Mouse (Mus musculus): ENCODE results near the gene Olfr1367. TPM values are rescaled to one million over a fixed set of nuclear protein-coding genes. Genes with fewer than 3 reads are reported as not detected.

Gene Olfr1367
- polyA plus RNA-seq (2014; fragmentation: Nextera tagmentation; extraction: Ambion mirVana): not detected in 2 replicates

GRCm38 (mm10) chr13:21346610-21347009 is at the start of gene Olfr1367:
Olfr1367 (plus strand) TSS chr13:21346910.
- DNase-seq (ENCODE audit: low spot score): no peak
- Histone ChIP-seq H3K27me3 (ENCODE audit: control insufficient read depth, insufficient read depth, low read length) (no peaks in the 10 kb centered on the region), H3K36me3 (replicated peaks; ENCODE audit: control insufficient read depth, insufficient read depth, low read depth, low read length) (no peaks in the 10 kb centered on the region), H3K4me2 (ENCODE audit: low read depth, low read length) (no peak within 1 kb of the TSS), H3K9me3 (replicated peaks; ENCODE audit: control insufficient read depth, low read length) (no peaks in the 10 kb centered on the region), H3K4me1 (ENCODE audit: control insufficient read depth, insufficient read depth, low read length) (no peaks in the 10 kb centered on the region), H3K27ac (replicated peaks; ENCODE audit: low read depth, low read length) (no peak within 1 kb of the TSS), H3K4me3 (ENCODE audit: low read depth, low read length) (no peak within 1 kb of the TSS), H3K9ac (replicated peaks; ENCODE audit: low read length) (no peak within 1 kb of the TSS)
- ATAC-seq (replicated peaks; ENCODE audit: insufficient number of reproducible peaks, low FRiP score, low TSS enrichment, low read depth): no peak
- 94% methylated on average over 1 of the region's 1 CpGs for WGBS

GRCm38 (mm10) chr13:21298557-21298956 is 48.2 kb upstream of the Olfr1367 start:
- no peaks in the 10 kb centered on the region for H3K9me3 ChIP-seq (replicated peaks; ENCODE audit: control insufficient read depth, low read length)
- H3K4me2 ChIP-seq (ENCODE audit: low read depth, low read length): no peak overlapping the region
- no peak overlapping the region for H3K27ac ChIP-seq (replicated peaks; ENCODE audit: low read depth, low read length)
- H3K4me1 ChIP-seq (ENCODE audit: control insufficient read depth, insufficient read depth, low read length): no peaks in the 10 kb centered on the region
- DNase-seq (ENCODE audit: low spot score): no peak
- H3K36me3 ChIP-seq (replicated peaks; ENCODE audit: control insufficient read depth, insufficient read depth, low read depth, low read length): no peaks in the 10 kb centered on the region
- H3K4me3 ChIP-seq (ENCODE audit: low read depth, low read length): no peak overlapping the region
- no peak for ATAC-seq (replicated peaks; ENCODE audit: insufficient number of reproducible peaks, low FRiP score, low TSS enrichment, low read depth)
- 53% methylated on average over 3 of the region's 3 CpGs for WGBS
- H3K9ac ChIP-seq (replicated peaks; ENCODE audit: low read length): no peak overlapping the region
- no peaks in the 10 kb centered on the region for H3K27me3 ChIP-seq (ENCODE audit: control insufficient read depth, insufficient read depth, low read length)

GRCm38 (mm10) chr13:21304483-21305066 is 42.1 kb upstream of the Olfr1367 start:
- H3K36me3 ChIP-seq (replicated peaks; ENCODE audit: control insufficient read depth, insufficient read depth, low read depth, low read length): no peaks in the 10 kb centered on the region
- no peak overlapping the region for H3K4me2 ChIP-seq (ENCODE audit: low read depth, low read length)
- DNase-seq (ENCODE audit: low spot score) (no peak), ATAC-seq (replicated peaks; ENCODE audit: insufficient number of reproducible peaks, low FRiP score, low TSS enrichment, low read depth) (no peak)
- WGBS: 63% methylated on average over 3 of the region's 3 CpGs
- H3K4me1 ChIP-seq (ENCODE audit: control insufficient read depth, insufficient read depth, low read length): no peaks in the 10 kb centered on the region
- H3K9ac ChIP-seq (replicated peaks; ENCODE audit: low read length): no peak overlapping the region
- no peaks in the 10 kb centered on the region for H3K27me3 ChIP-seq (ENCODE audit: control insufficient read depth, insufficient read depth, low read length)
- H3K27ac ChIP-seq (replicated peaks; ENCODE audit: low read depth, low read length): no peak overlapping the region
- H3K4me3 ChIP-seq (ENCODE audit: low read depth, low read length): no peak overlapping the region
- no peaks in the 10 kb centered on the region for H3K9me3 ChIP-seq (replicated peaks; ENCODE audit: control insufficient read depth, low read length)

DNA sequence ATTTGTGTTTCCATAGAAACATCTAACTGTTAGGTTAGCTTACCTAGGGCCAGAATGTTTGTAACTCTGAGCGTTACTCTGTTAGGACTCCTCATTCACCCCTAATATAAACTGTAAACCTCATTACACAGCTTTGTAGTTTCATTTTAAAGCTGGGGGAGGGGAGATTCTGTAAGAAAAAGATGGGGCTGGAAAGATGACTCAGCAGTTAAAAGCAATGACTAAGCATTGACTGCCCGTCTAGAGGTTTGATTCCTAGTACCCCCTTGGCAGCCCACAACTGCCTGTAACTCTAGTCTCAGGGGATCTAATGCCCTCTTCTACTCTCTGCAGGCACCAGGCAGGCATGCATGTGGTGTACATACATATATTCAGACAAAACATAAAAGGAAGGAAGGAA is 36.9 kb upstream of the Olfr1367 start:
- Histone ChIP-seq H3K4me3 (ENCODE audit: low read depth, low read length) (no peak overlapping the region), H3K27ac (replicated peaks; ENCODE audit: low read depth, low read length) (no peak overlapping the region), H3K9ac (replicated peaks; ENCODE audit: low read length) (no peak overlapping the region), H3K27me3 (ENCODE audit: control insufficient read depth, insufficient read depth, low read length) (no peaks in the 10 kb centered on the region), H3K4me2 (ENCODE audit: low read depth, low read length) (no peak overlapping the region), H3K36me3 (replicated peaks; ENCODE audit: control insufficient read depth, insufficient read depth, low read depth, low read length) (no peaks in the 10 kb centered on the region), H3K4me1 (ENCODE audit: control insufficient read depth, insufficient read depth, low read length) (no peaks in the 10 kb centered on the region), H3K9me3 (replicated peaks; ENCODE audit: control insufficient read depth, low read length) (no peaks in the 10 kb centered on the region)
- ATAC-seq (replicated peaks; ENCODE audit: insufficient number of reproducible peaks, low FRiP score, low TSS enrichment, low read depth) (no peak), DNase-seq (ENCODE audit: low spot score) (no peak)
- 70% methylated on average over 2 of the region's 2 CpGs for WGBS

GRCm38 (mm10) chr13:21311926-21312325 is 34.8 kb upstream of the Olfr1367 start, which contains the start of gene Gpx6:
Gpx6 (plus strand) TSS chr13:21312125.
- H3K4me3 ChIP-seq (ENCODE audit: low read depth, low read length): no peak within 1 kb of the TSS
- no peak within 1 kb of the TSS for H3K4me2 ChIP-seq (ENCODE audit: low read depth, low read length)
- WGBS: 18% methylated on average over 3 of the region's 3 CpGs
- no peaks in the 10 kb centered on the region for H3K9me3 ChIP-seq (replicated peaks; ENCODE audit: control insufficient read depth, low read length)
- H3K36me3 ChIP-seq (replicated peaks; ENCODE audit: control insufficient read depth, insufficient read depth, low read depth, low read length): no peaks in the 10 kb centered on the region
- H3K27ac ChIP-seq (replicated peaks; ENCODE audit: low read depth, low read length): no peak within 1 kb of the TSS
- ATAC-seq (replicated peaks; ENCODE audit: insufficient number of reproducible peaks, low FRiP score, low TSS enrichment, low read depth) (no peak), DNase-seq (ENCODE audit: low spot score) (no peak)
- H3K27me3 ChIP-seq (ENCODE audit: control insufficient read depth, insufficient read depth, low read length): no peaks in the 10 kb centered on the region
- H3K9ac ChIP-seq (replicated peaks; ENCODE audit: low read length): no peak within 1 kb of the TSS
- H3K4me1 ChIP-seq (ENCODE audit: control insufficient read depth, insufficient read depth, low read length): no peaks in the 10 kb centered on the region

GRCm38 (mm10) chr13:21312854-21313253 is 33.9 kb upstream of the Olfr1367 start:
- ATAC-seq (replicated peaks; ENCODE audit: insufficient number of reproducible peaks, low FRiP score, low TSS enrichment, low read depth): no peak

DNA sequence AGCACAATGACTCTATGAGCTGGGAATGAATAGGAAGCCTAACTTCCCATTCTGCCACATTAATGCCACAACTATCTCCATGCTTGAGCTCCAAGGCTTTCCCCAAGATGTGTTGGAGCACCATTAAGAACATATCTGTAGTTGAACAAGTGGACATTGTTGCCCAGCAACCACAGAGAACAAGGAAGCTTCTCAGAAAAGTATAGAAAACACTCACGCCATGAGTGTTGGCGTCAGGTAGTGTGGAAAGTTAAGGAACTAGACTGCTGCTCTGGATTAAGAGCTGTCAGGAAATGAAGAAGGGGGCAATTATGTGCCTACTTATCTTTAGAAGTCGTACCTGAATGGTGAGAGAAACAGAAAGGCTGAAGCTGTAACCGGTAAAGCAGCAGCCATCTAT is 32.8 kb upstream of the Olfr1367 start:
- WGBS: 75% methylated on average over 4 of the region's 4 CpGs

More at GRCm38 (mm10) chr13:21312854-21313253, 33.9 kb upstream of the Olfr1367 start:
- Histone ChIP-seq H3K9me3 (replicated peaks; ENCODE audit: control insufficient read depth, low read length) (no peaks in the 10 kb centered on the region), H3K27ac (replicated peaks; ENCODE audit: low read depth, low read length) (no peak overlapping the region), H3K4me1 (ENCODE audit: control insufficient read depth, insufficient read depth, low read length) (no peaks in the 10 kb centered on the region), H3K9ac (replicated peaks; ENCODE audit: low read length) (no peak overlapping the region), H3K4me3 (ENCODE audit: low read depth, low read length) (no peak overlapping the region), H3K36me3 (replicated peaks; ENCODE audit: control insufficient read depth, insufficient read depth, low read depth, low read length) (no peaks in the 10 kb centered on the region), H3K4me2 (ENCODE audit: low read depth, low read length) (no peak overlapping the region), H3K27me3 (ENCODE audit: control insufficient read depth, insufficient read depth, low read length) (no peaks in the 10 kb centered on the region)
- WGBS: 44% methylated on average over 3 of the region's 5 CpGs
- DNase-seq (ENCODE audit: low spot score): no peak

GRCm38 (mm10) chr13:21320262-21320661 is 26.4 kb upstream of the Olfr1367 start:
- ATAC-seq (replicated peaks; ENCODE audit: insufficient number of reproducible peaks, low FRiP score, low TSS enrichment, low read depth) (no peak), DNase-seq (ENCODE audit: low spot score) (no peak)
- Histone ChIP-seq H3K9me3 (replicated peaks; ENCODE audit: control insufficient read depth, low read length) (no peaks in the 10 kb centered on the region), H3K4me1 (ENCODE audit: control insufficient read depth, insufficient read depth, low read length) (no peaks in the 10 kb centered on the region), H3K9ac (replicated peaks; ENCODE audit: low read length) (no peak overlapping the region), H3K4me2 (ENCODE audit: low read depth, low read length) (no peak overlapping the region), H3K36me3 (replicated peaks; ENCODE audit: control insufficient read depth, insufficient read depth, low read depth, low read length) (no peaks in the 10 kb centered on the region), H3K4me3 (ENCODE audit: low read depth, low read length) (no peak overlapping the region), H3K27ac (replicated peaks; ENCODE audit: low read depth, low read length) (no peak overlapping the region), H3K27me3 (ENCODE audit: control insufficient read depth, insufficient read depth, low read length) (no peaks in the 10 kb centered on the region)
- WGBS: 74% methylated on average over 3 of the region's 3 CpGs

More for the DNA sequence above, 32.8 kb upstream of the Olfr1367 start:
- ATAC-seq (replicated peaks; ENCODE audit: insufficient number of reproducible peaks, low FRiP score, low TSS enrichment, low read depth) (no peak), DNase-seq (ENCODE audit: low spot score) (no peak)
- no peak overlapping the region for H3K4me3 ChIP-seq (ENCODE audit: low read depth, low read length)
- H3K27ac ChIP-seq (replicated peaks; ENCODE audit: low read depth, low read length): no peak overlapping the region
- H3K9me3 ChIP-seq (replicated peaks; ENCODE audit: control insufficient read depth, low read length): no peaks in the 10 kb centered on the region
- no peak overlapping the region for H3K9ac ChIP-seq (replicated peaks; ENCODE audit: low read length)
- H3K4me2 ChIP-seq (ENCODE audit: low read depth, low read length): no peak overlapping the region
- H3K27me3 ChIP-seq (ENCODE audit: control insufficient read depth, insufficient read depth, low read length): no peaks in the 10 kb centered on the region
- H3K4me1 ChIP-seq (ENCODE audit: control insufficient read depth, insufficient read depth, low read length): no peaks in the 10 kb centered on the region
- H3K36me3 ChIP-seq (replicated peaks; ENCODE audit: control insufficient read depth, insufficient read depth, low read depth, low read length): no peaks in the 10 kb centered on the region

All from embryonic facial prominence, embryonic 11.5 days (tissue).